Mouse (Mus musculus): ENCODE measurements around the gene Pigf. TPM values are rescaled to one million over a fixed set of nuclear protein-coding genes. Genes with fewer than 3 reads are reported as not detected.

Pigf gene
- polyA plus RNA-seq, 1 experiment from 2014 or later = 33.4 TPM

GRCm38 (mm10) chr17:86976387-86976786 is 48.8 kb downstream of the Pigf start:
- Histone ChIP-seq H3K27me3 (replicated peaks) (no peaks in the 10 kb centered on the region), H3K9me3 (replicated peaks) (no peaks in the 10 kb centered on the region), H3K4me1 (peaks cover 8% of the 10 kb centered on the region), H3K27ac (replicated peaks) (no peak overlapping the region), H3K9ac (replicated peaks) (no peak overlapping the region), H3K4me3 (replicated peaks) (no peak overlapping the region), H3K36me3 (0 out of 2 replicates have a peak, but pooled peaks cover 8% of the 10 kb centered on the region), H3K4me2 (no peak overlapping the region)
- no peak for ATAC-seq (ENCODE audit: low FRiP score)
- WGBS = 85% methylated on average over 10 of the region's 10 CpGs

- 95% methylated on average over 2 of the region's 2 CpGs for WGBS
- H3K4me2 ChIP-seq = no peak overlapping the region
- 0 out of 2 replicates have a peak, but pooled peaks cover 2% of the 10 kb centered on the region for H3K36me3 ChIP-seq
- no peak overlapping the region for H3K27ac ChIP-seq (replicated peaks)
- H3K27me3 ChIP-seq (replicated peaks) = no peaks in the 10 kb centered on the region
- no peak overlapping the region for H3K9ac ChIP-seq (replicated peaks)
- H3K4me1 ChIP-seq = peaks cover 18% of the 10 kb centered on the region
- no peak overlapping the region for H3K4me3 ChIP-seq (replicated peaks)
- ATAC-seq (ENCODE audit: low FRiP score) = no peak
- H3K9me3 ChIP-seq (replicated peaks) = no peaks in the 10 kb centered on the region
These were observed 52.1 kb downstream of the Pigf start for GRCm38 (mm10) chr17:86973097-86973496.

GRCm38 (mm10) chr17:86971860-86972259 is 53.3 kb downstream of the Pigf start:
- Histone ChIP-seq H3K36me3 (0 out of 2 replicates have a peak, but pooled peaks cover 2% of the 10 kb centered on the region), H3K27me3 (replicated peaks) (no peaks in the 10 kb centered on the region), H3K4me2 (no peak overlapping the region), H3K9ac (replicated peaks) (no peak overlapping the region), H3K9me3 (replicated peaks) (no peaks in the 10 kb centered on the region), H3K27ac (replicated peaks) (no peak overlapping the region), H3K4me1 (peaks cover 27% of the 10 kb centered on the region), H3K4me3 (replicated peaks) (no peak overlapping the region)
- WGBS = 92% methylated on average over 7 of the region's 7 CpGs
- ATAC-seq (ENCODE audit: low FRiP score) = no peak

GRCm38 (mm10) chr17:86971036-86971435 is 54.2 kb downstream of the Pigf start:
- WGBS = 79% methylated on average over 5 of the region's 5 CpGs
- Histone ChIP-seq H3K27ac (replicated peaks) (no peak overlapping the region), H3K9me3 (replicated peaks) (no peaks in the 10 kb centered on the region), H3K4me1 (peaks cover 31% of the 10 kb centered on the region), H3K27me3 (replicated peaks) (no peaks in the 10 kb centered on the region), H3K4me2 (no peak overlapping the region), H3K36me3 (0 out of 2 replicates have a peak, but pooled peaks cover 2% of the 10 kb centered on the region), H3K4me3 (replicated peaks) (no peak overlapping the region), H3K9ac (replicated peaks) (no peak overlapping the region)
- no peak for ATAC-seq (ENCODE audit: low FRiP score)

GRCm38 (mm10) chr17:86970026-86970750 is 55.0 kb downstream of the Pigf start:
- H3K4me3 ChIP-seq (replicated peaks) = no peak overlapping the region
- no peak overlapping the region for H3K4me2 ChIP-seq
- no peaks in the 10 kb centered on the region for H3K9me3 ChIP-seq (replicated peaks)
- no peak overlapping the region for H3K9ac ChIP-seq (replicated peaks)
- no peaks in the 10 kb centered on the region for H3K27me3 ChIP-seq (replicated peaks)
- H3K4me1 ChIP-seq = peaks cover 39% of the 10 kb centered on the region
- H3K27ac ChIP-seq (replicated peaks) = no peak overlapping the region
- 91% methylated on average over 15 of the region's 15 CpGs for WGBS
- ATAC-seq (ENCODE audit: low FRiP score) = no peak
- H3K36me3 ChIP-seq = 0 out of 2 replicates have a peak, but pooled peaks cover 2% of the 10 kb centered on the region

GRCm38 (mm10) chr17:86969582-86969981 is 55.6 kb downstream of the Pigf start:
- 38% methylated on average over 5 of the region's 5 CpGs for WGBS
- no peak overlapping the region for H3K4me2 ChIP-seq
- H3K9me3 ChIP-seq (replicated peaks) = no peaks in the 10 kb centered on the region
- no peaks in the 10 kb centered on the region for H3K27me3 ChIP-seq (replicated peaks)
- H3K27ac ChIP-seq (replicated peaks) = no peak overlapping the region
- H3K4me3 ChIP-seq (replicated peaks) = no peak overlapping the region
- ATAC-seq (ENCODE audit: low FRiP score) = no peak
- peaks cover 45% of the 10 kb centered on the region for H3K4me1 ChIP-seq
- H3K9ac ChIP-seq (replicated peaks) = no peak overlapping the region
- 0 out of 2 replicates have a peak, but pooled peaks cover 2% of the 10 kb centered on the region for H3K36me3 ChIP-seq

GRCm38 (mm10) chr17:86968581-86968980 is 56.6 kb downstream of the Pigf start:
- WGBS = 98% methylated on average over 5 of the region's 5 CpGs
- no peaks in the 10 kb centered on the region for H3K27me3 ChIP-seq (replicated peaks)
- H3K9me3 ChIP-seq (replicated peaks) = no peaks in the 10 kb centered on the region
- no peak overlapping the region for H3K4me3 ChIP-seq (replicated peaks)
- peaks cover 55% of the 10 kb centered on the region for H3K4me1 ChIP-seq
- no peak overlapping the region for H3K9ac ChIP-seq (replicated peaks)
- H3K4me2 ChIP-seq = no peak overlapping the region
- no peak overlapping the region for H3K27ac ChIP-seq (replicated peaks)
- no peaks in the 10 kb centered on the region for H3K36me3 ChIP-seq
- no peak for ATAC-seq (ENCODE audit: low FRiP score)

GRCm38 (mm10) chr17:86967536-86968525 is 57.4 kb downstream of the Pigf start:
- Histone ChIP-seq H3K27ac (replicated peaks) (peak overlapping the region; percentile 54; the same call in 1 of the 2 replicates), H3K4me2 (no peak overlapping the region), H3K9me3 (replicated peaks) (no peaks in the 10 kb centered on the region), H3K4me3 (replicated peaks) (no peak overlapping the region), H3K9ac (replicated peaks) (no peak overlapping the region), H3K27me3 (replicated peaks) (no peaks in the 10 kb centered on the region), H3K4me1 (peaks cover 55% of the 10 kb centered on the region), H3K36me3 (no peaks in the 10 kb centered on the region)
- ATAC-seq (ENCODE audit: low FRiP score) = no peak
- 65% methylated on average over 10 of the region's 10 CpGs for WGBS

GRCm38 (mm10) chr17:86967048-86967447 is 58.2 kb downstream of the Pigf start:
- Histone ChIP-seq H3K9me3 (replicated peaks) (no peaks in the 10 kb centered on the region), H3K4me1 (peaks cover 60% of the 10 kb centered on the region), H3K27ac (replicated peaks) (no peak overlapping the region), H3K4me2 (no peak overlapping the region), H3K4me3 (replicated peaks) (no peak overlapping the region), H3K36me3 (no peaks in the 10 kb centered on the region), H3K27me3 (replicated peaks) (no peaks in the 10 kb centered on the region), H3K9ac (replicated peaks) (no peak overlapping the region)
- WGBS = 94% methylated on average over 12 of the region's 12 CpGs
- no peak for ATAC-seq (ENCODE audit: low FRiP score)

- 83% methylated on average over 10 of the region's 10 CpGs for WGBS
These were observed 59.2 kb downstream of the Pigf start for GRCm38 (mm10) chr17:86966040-86966439.

GRCm38 (mm10) chr17:86965121-86965520 is 60.1 kb downstream of the Pigf start:
- peaks cover 75% of the 10 kb centered on the region for H3K4me1 ChIP-seq
- peak overlapping the region; percentile 38 for H3K9ac ChIP-seq (replicated peaks)
- H3K36me3 ChIP-seq = no peaks in the 10 kb centered on the region
- no peak for ATAC-seq (ENCODE audit: low FRiP score)
- WGBS = 81% methylated on average over 8 of the region's 8 CpGs
- H3K4me2 ChIP-seq = peak overlapping the region; percentile 79
- no peaks in the 10 kb centered on the region for H3K9me3 ChIP-seq (replicated peaks)
- no peaks in the 10 kb centered on the region for H3K27me3 ChIP-seq (replicated peaks)
- peak overlapping the region; percentile 77 for H3K4me3 ChIP-seq (replicated peaks)
- H3K27ac ChIP-seq (replicated peaks) = peak overlapping the region; percentile 85

More at GRCm38 (mm10) chr17:86966040-86966439, 59.2 kb downstream of the Pigf start:
- no peak overlapping the region for H3K9ac ChIP-seq (replicated peaks)
- H3K4me1 ChIP-seq = peaks cover 70% of the 10 kb centered on the region
- peak overlapping the region; percentile 79; the same call in 1 of the 2 replicates for H3K4me2 ChIP-seq
- ATAC-seq (ENCODE audit: low FRiP score) = no peak
- H3K27ac ChIP-seq (replicated peaks) = no peak overlapping the region
- no peaks in the 10 kb centered on the region for H3K9me3 ChIP-seq (replicated peaks)
- H3K27me3 ChIP-seq (replicated peaks) = no peaks in the 10 kb centered on the region
- H3K4me3 ChIP-seq (replicated peaks) = no peak overlapping the region
- H3K36me3 ChIP-seq = no peaks in the 10 kb centered on the region
